Mouse (Mus musculus): Measurements from ENCODE around the gene Gpr171.

- no peak for TF ChIP-seq POLR2A (IDR thresholded peaks at IDR 0.05; ENCODE audit: borderline replicate concordance, extremely low read depth, insufficient read depth, insufficient read length, poor library complexity, severe bottlenecking)
- TF ChIP-seq CTCF (IDR thresholded peaks at IDR 0.05; ENCODE audit: borderline replicate concordance, extremely low read depth, insufficient read depth, insufficient read length) = no peak
Observed at GRCm38 (mm10) chr3:59145194-59145593, 43.6 kb upstream of the Gpr171 start.
